Mouse (Mus musculus) cerebellum, postnatal 36 days (tissue): ENCODE measurements around the gene Stx16.
A peak's percentile ranks its signal among the peaks of the same experiment; 100 is the strongest.

Experiments used
- DNase-seq, 2 experiments: peaks; one replicate each; pipeline ENCODE4 v3.0.0; 2021 to 2022; ENCODE audit warnings: mixed read lengths in 2 of 2

Gene Stx16

DNA sequence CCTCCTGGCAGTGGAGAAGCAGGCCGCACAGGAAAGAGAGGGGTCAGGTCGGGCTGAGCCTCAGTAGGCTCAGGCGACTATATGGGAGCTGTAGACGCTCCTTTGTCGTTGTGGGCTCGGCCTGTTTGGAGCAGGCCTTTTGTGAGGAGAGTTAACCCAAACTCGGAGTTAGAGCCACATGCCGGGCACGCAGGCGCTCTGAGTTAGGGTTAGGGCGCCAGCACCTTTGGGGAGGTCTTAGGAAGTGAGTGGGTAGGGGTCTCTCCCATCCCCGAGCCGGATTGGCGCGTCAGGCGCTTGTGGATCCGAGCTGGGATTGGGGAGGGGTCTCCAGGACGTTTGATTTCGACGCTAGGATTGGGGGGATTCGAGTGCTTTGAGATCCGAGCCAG is 321 bp downstream of the Stx16 start:
- DNase-seq = no peak

- DNase-seq = peak in 1 of 2 experiments; percentile 9
These were observed 1.0 kb downstream of the Stx16 start for GRCm38 (mm10) chr2:174077004-174077695.

GRCm38 (mm10) chr2:174077776-174078338 is 1.7 kb downstream of the Stx16 start:
- DNase-seq = no peak

DNA sequence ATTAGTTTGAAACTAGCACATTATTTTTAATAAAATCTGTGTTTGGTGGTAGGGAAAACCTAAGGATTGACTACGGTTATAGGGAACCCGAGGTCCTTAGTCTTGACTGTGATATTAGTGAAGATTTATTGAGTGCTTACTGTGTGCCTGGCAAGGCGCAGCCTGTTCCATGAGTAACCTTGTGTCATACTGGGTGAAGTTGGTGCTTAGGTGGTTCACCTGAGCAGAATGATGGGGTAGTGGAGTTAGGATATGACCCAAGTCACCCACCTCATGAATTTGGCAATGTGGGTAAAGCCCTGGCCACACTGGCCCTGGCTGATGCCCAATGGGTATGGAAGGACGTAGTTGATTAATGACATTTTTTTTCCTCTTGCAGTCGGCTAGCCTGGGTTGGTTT is 5.7 kb downstream of the Stx16 start:
- no peak for DNase-seq

GRCm38 (mm10) chr2:174082380-174082918 is 6.3 kb downstream of the Stx16 start:
- no peak for DNase-seq

DNA sequence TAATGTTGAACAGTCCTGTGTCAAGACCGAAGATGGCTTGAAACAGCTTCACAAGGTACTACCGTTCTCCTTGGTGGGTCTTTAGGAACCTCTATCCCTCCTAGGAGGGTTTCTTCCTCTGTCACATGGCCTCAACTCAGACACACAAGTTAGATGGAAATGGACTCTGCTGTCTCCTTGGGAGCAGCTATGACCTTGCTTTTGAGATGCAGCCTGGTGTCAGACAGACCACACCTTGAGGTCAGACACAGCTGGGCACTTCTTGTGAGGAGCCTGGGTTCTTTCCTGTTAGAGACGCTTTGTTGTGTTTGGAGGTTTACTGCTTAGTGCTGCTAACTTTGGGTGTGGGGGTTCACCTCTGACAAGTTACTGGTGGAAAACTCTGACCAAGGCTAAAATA is 19.0 kb downstream of the Stx16 start:
- DNase-seq = no peak

GRCm38 (mm10) chr2:174102399-174102798 is 26.3 kb downstream of the Stx16 start:
- no peak for DNase-seq

DNA sequence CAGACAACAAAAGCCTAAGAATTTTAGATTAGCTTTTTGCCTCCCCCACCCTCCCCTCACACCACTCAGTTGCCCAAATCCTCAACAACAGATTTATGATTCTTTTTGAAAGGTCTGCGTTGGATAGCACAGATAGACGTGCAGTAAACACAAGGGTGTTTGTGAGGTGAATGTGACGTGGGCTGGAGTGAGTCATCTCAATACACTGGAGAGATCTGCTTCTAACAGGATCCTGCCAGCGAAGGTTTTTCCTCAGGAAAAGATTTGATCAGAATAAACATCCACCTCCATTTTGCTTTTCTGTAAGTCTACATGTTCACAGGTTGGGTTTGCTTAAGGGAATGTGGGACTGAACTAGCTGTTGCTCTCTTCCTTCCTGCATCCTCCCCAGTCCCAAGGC is 27.4 kb downstream of the Stx16 start:
- no peak for DNase-seq

DNA sequence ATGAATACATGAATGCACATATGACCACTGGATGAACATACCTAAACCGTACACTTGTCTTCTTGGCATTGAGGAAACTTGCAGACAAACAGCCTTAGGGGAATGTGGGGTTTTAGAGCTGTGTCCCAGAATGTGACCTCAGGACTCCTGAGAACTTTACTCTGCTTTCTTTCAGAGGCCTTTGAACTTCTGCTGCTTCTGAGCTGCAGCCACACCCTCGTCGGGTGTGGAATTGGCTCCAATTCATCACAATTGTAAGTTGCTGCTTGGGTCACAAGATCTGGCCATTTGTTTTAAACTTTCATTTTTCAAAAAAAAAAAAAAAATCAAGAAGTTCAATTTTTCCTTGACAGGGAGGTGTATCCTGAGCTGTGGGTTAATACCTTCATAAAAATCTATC is 31.3 kb downstream of the Stx16 start:
- no peak for DNase-seq

DNA sequence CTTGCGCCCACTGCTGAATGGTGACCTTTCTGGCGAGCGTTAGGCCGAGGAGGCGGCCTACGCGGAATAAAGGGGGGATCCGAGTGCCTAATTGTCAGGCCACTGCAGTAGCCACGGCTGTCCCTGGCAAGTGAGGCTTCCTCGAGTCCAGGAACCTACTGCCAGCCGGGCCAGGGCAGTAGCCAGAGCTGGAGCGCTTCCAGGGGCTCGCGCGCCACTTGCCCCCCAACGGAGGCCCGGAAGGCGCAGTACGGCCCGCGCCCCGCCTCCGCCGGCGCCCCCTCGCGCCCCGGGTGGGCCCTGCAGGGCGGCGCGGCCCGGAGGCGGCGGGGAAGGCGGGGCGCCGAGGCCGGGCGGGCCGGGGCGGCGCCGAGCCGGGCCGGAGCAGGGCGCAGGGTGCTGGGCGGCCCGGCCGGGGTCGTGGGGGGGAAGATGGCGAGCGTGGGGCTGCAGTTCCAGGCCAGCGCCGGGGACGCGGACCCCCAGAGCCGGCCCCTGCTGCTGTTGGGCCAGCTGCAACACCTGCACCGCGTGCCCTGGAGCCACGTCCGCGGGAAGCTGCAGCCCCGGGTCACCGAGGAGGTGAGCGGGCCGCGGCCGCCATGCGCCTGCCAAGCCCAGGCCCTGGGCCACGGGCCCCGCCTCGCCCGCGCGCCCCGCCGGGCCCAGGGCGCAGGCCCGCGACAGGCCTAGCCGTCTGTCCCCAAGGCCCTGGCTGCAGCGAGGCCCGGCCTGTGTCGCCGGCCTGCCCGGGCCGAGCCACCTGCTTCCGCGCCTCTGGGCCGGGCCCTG is 34.1 kb downstream of the Stx16 start, which contains the start of gene Npepl1:
Gene Npepl1, plus strand, starts transcription at position 359 of the 792 bp plus-strand sequence.
- peak; percentile 69 to 72 for DNase-seq

- DNase-seq = peak in 1 of 2 experiments; percentile 50
These were observed 34.9 kb downstream of the Stx16 start for GRCm38 (mm10) chr2:174110783-174111549.

DNA sequence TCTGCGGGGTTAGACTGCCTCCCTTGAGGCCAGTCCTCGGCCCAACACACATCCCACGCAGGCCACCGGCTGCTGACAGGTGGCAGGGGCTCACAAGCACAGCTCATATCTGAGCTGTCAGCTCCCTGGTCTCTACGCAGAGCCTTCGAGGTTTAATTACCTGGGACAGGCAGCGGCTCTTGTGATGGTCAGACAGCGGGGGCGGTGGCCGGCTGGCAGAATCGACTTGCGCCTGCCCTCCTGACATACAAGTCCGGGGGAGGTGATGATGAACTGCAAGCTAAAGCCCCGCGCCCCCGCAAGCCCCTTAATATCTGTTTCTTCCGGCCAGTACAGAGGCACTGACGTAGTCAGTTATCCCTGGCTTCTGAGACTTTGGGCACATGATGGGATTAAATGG is 36.8 kb downstream of the Stx16 start:
- DNase-seq = no peak

DNA sequence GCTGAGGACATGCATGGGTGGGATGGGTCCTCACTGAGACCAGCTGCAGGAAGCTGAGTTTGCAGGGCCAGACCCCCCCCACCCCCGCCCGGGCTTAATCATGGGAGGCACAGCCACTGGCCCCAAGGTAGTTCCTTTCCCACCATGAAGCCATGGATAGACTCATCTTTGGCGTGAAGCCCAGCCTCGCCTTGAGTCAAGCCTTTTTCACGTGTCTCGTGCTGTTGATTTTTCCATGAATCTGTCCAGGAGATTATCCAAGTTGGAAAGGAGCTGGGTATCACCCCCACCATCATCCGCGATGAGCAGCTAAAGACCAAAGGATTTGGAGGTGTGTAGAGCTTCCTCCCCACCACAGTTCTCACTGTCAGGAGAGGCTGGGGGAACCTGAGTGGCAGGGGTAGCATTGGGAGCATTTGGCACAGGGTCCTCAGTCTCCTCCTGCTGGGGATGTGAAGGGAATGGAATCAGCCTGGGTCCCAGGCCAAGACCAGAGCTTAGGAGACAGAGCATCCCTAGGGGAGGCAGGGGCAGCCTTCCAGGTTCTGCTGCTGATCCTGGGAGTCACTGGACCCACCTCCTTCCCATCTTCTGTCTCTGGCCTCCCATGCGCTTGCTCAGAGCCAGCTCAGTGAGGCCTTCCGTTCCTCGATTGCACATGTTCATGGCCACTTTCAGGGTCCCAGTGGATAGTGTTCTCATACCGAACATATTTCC is 38.2 kb downstream of the Stx16 start:
- no peak for DNase-seq

DNA sequence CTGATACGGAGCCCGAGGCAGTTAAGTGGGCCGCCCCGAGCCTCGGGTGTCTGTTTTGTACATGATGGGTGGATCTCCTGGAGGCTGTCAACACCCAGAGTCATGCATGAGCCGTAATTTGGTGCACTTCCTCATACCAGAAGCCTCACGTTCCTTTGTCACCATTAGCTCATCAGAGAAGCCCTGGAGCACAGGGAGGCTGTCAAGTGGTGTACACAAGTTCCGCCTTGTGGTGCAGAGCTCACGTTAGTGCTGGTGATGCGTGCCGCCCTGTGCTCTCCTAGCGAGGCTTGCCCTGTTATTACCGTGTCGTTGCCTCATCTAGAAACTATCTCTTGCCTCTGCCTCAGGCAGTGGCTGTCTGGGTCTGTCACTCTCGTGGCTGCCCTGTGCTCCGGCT is 40.8 kb downstream of the Stx16 start:
- DNase-seq = no peak

GRCm38 (mm10) chr2:174118141-174118540 is 42.0 kb downstream of the Stx16 start:
- DNase-seq = no peak

DNA sequence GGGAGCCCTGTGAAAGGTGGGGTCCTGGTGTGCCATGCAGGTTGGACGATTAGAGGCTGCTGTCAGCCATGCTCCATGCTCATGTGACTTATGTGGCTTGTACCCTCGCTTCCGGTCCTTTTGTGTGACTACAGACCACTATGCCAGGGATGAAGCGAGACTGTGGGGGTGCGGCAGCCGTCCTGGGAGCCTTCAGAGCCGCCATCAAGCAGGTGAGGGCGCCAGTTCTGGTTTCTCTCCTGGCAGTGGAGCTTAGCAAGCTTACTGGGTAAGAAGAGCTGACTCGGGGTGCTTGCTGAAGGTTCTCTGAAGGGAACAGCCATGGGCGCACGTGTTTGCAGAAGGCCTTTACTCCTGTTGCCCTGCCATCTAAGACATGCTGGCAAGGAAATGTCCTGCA is 43.2 kb downstream of the Stx16 start:
- no peak for DNase-seq

- DNase-seq = no peak
These were observed 44.5 kb downstream of the Stx16 start for GRCm38 (mm10) chr2:174120631-174121030.

GRCm38 (mm10) chr2:174121411-174121947 is 45.4 kb downstream of the Stx16 start:
- no peak for DNase-seq

GRCm38 (mm10) chr2:174122331-174122730 is 46.2 kb downstream of the Stx16 start:
- DNase-seq = no peak

DNA sequence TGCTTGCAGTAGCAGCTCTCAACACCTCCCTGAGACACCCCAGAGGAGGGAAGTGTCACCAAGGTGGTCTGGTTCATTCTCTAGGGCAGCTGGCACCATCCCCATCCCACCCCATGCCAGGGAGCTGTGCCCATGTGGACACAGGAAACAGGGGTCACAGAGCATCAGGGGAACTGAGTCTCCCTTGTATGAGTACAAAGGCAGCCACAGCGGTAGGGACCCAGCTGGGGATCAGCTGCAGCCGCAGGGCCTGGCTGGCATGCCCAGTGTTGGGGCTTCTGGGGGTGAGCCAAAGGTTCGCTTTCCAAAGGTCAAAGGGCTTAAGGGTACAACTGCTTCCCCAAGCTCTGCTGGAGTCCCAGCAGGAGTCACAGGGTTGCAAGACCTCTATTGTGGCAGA is 47.6 kb downstream of the Stx16 start:
- no peak for DNase-seq

- DNase-seq = no peak
These were observed 50.6 kb downstream of the Stx16 start for GRCm38 (mm10) chr2:174126522-174127375.
